Mouse (Mus musculus): ENCODE measurements around the gene Agap2.

- TF ChIP-seq CTCF (conservative IDR thresholded peaks at IDR 0.05 in 1 of 2, IDR thresholded peaks at IDR 0.05 in 1 of 2; ENCODE audit: low read depth in 2 of 2, low read length in 2 of 2), result no peak
- no peak for TF ChIP-seq NELFE (IDR thresholded peaks at IDR 0.05; ENCODE audit: low read depth, low read length)
- no peak for TF ChIP-seq PAX5 (IDR thresholded peaks at IDR 0.05; ENCODE audit: low read length)
- TF ChIP-seq ETS1 (conservative IDR thresholded peaks at IDR 0.05; ENCODE audit: low read depth, low read length), result no peak
- no peak for TF ChIP-seq CHD2 (IDR thresholded peaks at IDR 0.05; ENCODE audit: low read length)
- TF ChIP-seq ZNF384 (IDR thresholded peaks at IDR 0.05; ENCODE audit: low read depth, low read length), result no peak
- no peak for TF ChIP-seq POLR2A (IDR thresholded peaks at IDR 0.05; ENCODE audit: low read depth, low read length)
- TF ChIP-seq CHD1 (IDR thresholded peaks at IDR 0.05; ENCODE audit: low read depth, low read length), result no peak
- TF ChIP-seq EP300 (IDR thresholded peaks at IDR 0.05; ENCODE audit: low read length), result no peak
- TF ChIP-seq MAFK (IDR thresholded peaks at IDR 0.05; ENCODE audit: insufficient replicate concordance, low read length), result no peak
- TF ChIP-seq SIN3A (IDR thresholded peaks at IDR 0.05; ENCODE audit: low read length), result no peak
- no peak for TF ChIP-seq ZMIZ1 (IDR thresholded peaks at IDR 0.05; ENCODE audit: low read depth, low read length)
- no peak for TF ChIP-seq ZC3H11A (IDR thresholded peaks at IDR 0.05; ENCODE audit: low read depth, low read length)
These were observed 6.1 kb downstream of the Agap2 start for GRCm38 (mm10) chr10:127080901-127081780.

Measured in CH12.LX (cell line).